Mouse (Mus musculus) liver, embryonic 14.5 days (tissue): ENCODE results near the gene 2310007B03Rik. TPM values are rescaled to one million over a fixed set of nuclear protein-coding genes. Genes with fewer than 3 reads are reported as not detected.

Experiments used
- ATAC-seq: fragments of 200-750 bp; cut with Nextera tagmentation; 2 replicates; pipeline ENCODE4 v1.8.0; 2017; ENCODE audit warnings: moderate number of reproducible peaks, mild to moderate bottlenecking, moderate library complexity; ENCODE audit not compliant: insufficient read depth
- DNase-seq, 3 experiments: peaks; one replicate each; pipeline ENCODE4 v3.0.0-alpha.2; 2012 to 2013; ENCODE audit warnings: low read depth in 3 of 3, low spot score in 3 of 3
- H3K27ac ChIP-seq: fragments of 300-500 bp; sonication (generic); 2 replicates; pipeline ENCODE4 v1.5.1; 2014; ENCODE audit warnings: moderate library complexity, mild to moderate bottlenecking, control low read depth, inconsistent platforms
- H3K27me3 ChIP-seq: fragments of 300-500 bp; sonication (generic); 2 replicates; pipeline ENCODE4 v1.6.1; 2014; ENCODE audit warnings: mild to moderate bottlenecking, low read length, moderate library complexity; ENCODE audit not compliant: control insufficient read depth, insufficient read depth
- H3K36me3 ChIP-seq: fragments of 300-500 bp; sonication (generic); replicated peaks from 2 replicates; pipeline ENCODE4 v1.6.1; 2014; ENCODE audit warnings: low read depth; ENCODE audit not compliant: control insufficient read depth, insufficient read depth
- H3K4me1 ChIP-seq, 2 experiments: fragments of 200-500 bp in 1 of 2; fragments of 300-500 bp in 1 of 2; sonication (generic) in 1 of 2; replicated peaks; 2 replicates each; pipeline ENCODE4 v1.6.1; 2012 to 2014; ENCODE audit warnings: antibody characterized with exemption in 1 of 2, inconsistent platforms in 1 of 2, low read length in 1 of 2; ENCODE audit not compliant: control insufficient read depth in 2 of 2, insufficient read depth in 2 of 2
- H3K4me2 ChIP-seq: fragments of 300-500 bp; sonication (generic); 2 replicates; pipeline ENCODE4 v1.6.1; 2014; ENCODE audit warnings: low read depth, mild to moderate bottlenecking, control low read depth, moderate library complexity
- H3K4me3 ChIP-seq, 2 experiments: fragments of 200-500 bp in 1 of 2; fragments of 300-500 bp in 1 of 2; sonication (generic) in 1 of 2; 2 replicates each; pipeline ENCODE4 v1.5.1; 2012 to 2014; ENCODE audit warnings: low read depth in 2 of 2, low read length in 2 of 2, mild to moderate bottlenecking in 2 of 2, control low read depth in 1 of 2, inconsistent platforms in 1 of 2, moderate library complexity in 1 of 2; ENCODE audit not compliant: insufficient read depth in 1 of 2
- H3K9ac ChIP-seq: fragments of 300-500 bp; sonication (generic); replicated peaks from 2 replicates; pipeline ENCODE4 v1.6.1; 2014; ENCODE audit warnings: mild to moderate bottlenecking, control low read depth, moderate library complexity
- H3K9me3 ChIP-seq: fragments of 300-500 bp; sonication (generic); 2 replicates; pipeline ENCODE4 v1.6.1; 2016; ENCODE audit warnings: low read length, mixed read lengths; ENCODE audit not compliant: control insufficient read depth
- CTCF ChIP-seq: IDR thresholded peaks from 2 replicates; pipeline ENCODE4 v1.5.1; 2016; ENCODE audit warnings: antibody characterized with exemption, low read depth, control low read depth
- EP300 ChIP-seq: IDR thresholded peaks from 2 replicates; pipeline ENCODE4 v1.6.1; 2016; ENCODE audit warnings: antibody characterized with exemption, low read depth
- WGBS: fragments of 180-500 bp; shearing (Covaris S2); extraction: QIAGEN DNeasy Blood & Tissue Kit; methylation state at CpG from one replicate; pipeline ENCODE4 v1.1.7; 2014; ENCODE audit not compliant: insufficient replicate concordance; 5-methylcytosine and 5-hydroxymethylcytosine counted together
- polyA plus RNA-seq, 2 experiments: library from polyadenylated mRNA; depleted of rRNA in 1 of 2; stranded (reverse) in 1 of 2; unstranded in 1 of 2; fragments of >200 nt; fragmentation: Nextera tagmentation in 1 of 2; extraction: Ambion mirVana in 1 of 2; gene quantifications; 2 replicates each; pipeline versions ENCODE4 v1.2.1 to v1.2.3; 2012 to 2014

The 2310007B03Rik gene
- polyA plus RNA-seq, 2 experiments: 0.07 to 0.09 TPM

GRCm38 (mm10) chr1:93118816-93119215 lies 41.9 kb downstream of the 2310007B03Rik start:
- H3K4me3 ChIP-seq: no peak overlapping the region
- no peak for TF ChIP-seq EP300
- no peak for TF ChIP-seq CTCF
- H3K36me3 ChIP-seq: no peaks in the 10 kb centered on the region
- no peaks in the 10 kb centered on the region for H3K9me3 ChIP-seq
- WGBS: 29% methylated on average over 4 of the region's 4 CpGs
- ATAC-seq: no peak
- DNase-seq: no peak
- no peak overlapping the region for H3K9ac ChIP-seq
- H3K4me2 ChIP-seq: no peak overlapping the region
- H3K27ac ChIP-seq: no peak overlapping the region
- H3K4me1 ChIP-seq: peaks cover 0 to 3% of the 10 kb centered on the region in 2 experiments; a peak in 1 of 4 replicates
- H3K27me3 ChIP-seq: no peaks in the 10 kb centered on the region

DNA sequence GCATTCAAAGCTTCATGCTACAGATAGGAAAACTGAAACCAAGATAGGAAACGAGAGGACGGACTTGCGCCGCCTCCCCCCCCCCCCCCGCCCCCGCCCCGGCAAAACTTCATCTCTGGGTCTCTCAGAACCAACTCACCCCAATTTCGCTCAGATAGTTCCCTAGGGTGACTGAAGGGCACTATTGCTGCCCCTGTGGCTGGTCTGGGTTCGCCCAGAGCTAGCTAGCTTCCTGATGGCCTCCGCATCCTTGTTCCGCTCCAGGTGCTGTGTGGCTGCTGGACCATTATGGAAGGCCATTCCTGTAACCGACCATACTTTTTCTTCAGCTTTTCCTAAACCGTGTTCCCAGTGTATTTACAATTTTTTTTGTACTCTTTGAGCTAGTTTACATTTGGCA lies 45.3 kb downstream of the 2310007B03Rik start:
- peak overlapping the region; percentile 11; the same call in 1 of the 2 replicates for H3K4me2 ChIP-seq
- ATAC-seq: no peak
- H3K27me3 ChIP-seq: no peaks in the 10 kb centered on the region
- no peaks in the 10 kb centered on the region for H3K9me3 ChIP-seq
- WGBS: 38% methylated on average over 9 of the region's 13 CpGs
- no peak overlapping the region for H3K4me3 ChIP-seq
- no peak overlapping the region for H3K9ac ChIP-seq
- H3K27ac ChIP-seq: no peak overlapping the region
- H3K36me3 ChIP-seq: no peaks in the 10 kb centered on the region
- no peaks in the 10 kb centered on the region for H3K4me1 ChIP-seq
- no peak for DNase-seq
- no peak for TF ChIP-seq EP300
- no peak for TF ChIP-seq CTCF

DNA sequence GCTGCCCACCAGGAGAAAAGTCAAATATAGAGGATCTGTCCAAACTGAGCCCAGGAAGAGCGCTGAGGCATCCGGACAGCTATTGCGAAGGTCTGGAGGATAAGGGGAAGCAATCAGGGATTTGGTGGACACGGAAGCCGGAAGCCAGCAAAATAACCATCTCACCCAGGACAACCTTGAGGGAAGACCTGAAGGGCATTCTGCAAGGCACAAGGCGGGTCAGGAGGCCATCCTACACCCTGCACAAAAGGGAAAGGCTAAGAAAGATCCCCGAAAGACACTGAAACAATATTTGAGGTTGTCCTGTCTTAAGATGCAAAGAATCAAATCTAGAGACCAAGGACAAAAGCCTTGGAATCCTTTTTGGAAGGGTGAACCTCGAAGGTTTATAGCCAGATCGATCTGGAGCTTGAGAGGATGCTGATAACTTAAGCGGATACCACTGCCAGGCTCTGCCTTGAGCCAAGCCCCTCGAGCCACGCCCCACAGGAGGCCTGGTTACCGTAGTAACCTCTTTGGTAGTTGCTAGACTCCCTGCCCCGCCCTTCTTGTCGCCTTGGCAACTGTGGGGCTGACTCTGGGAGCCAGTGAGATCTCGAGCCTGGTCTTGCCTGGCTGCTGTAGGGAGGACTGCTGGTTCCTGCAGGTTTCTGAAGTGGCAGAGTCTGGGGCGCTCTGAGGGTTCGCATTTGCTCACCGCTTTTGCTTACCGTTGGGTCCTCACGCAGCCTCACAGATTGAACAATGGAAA lies 45.9 kb downstream of the 2310007B03Rik start:
- ATAC-seq: no peak
- no peaks in the 10 kb centered on the region for H3K27me3 ChIP-seq
- H3K4me3 ChIP-seq: no peak overlapping the region
- H3K27ac ChIP-seq: no peak overlapping the region
- H3K4me2 ChIP-seq: peak overlapping the region; percentile 11; the same call in 1 of the 2 replicates
- no peaks in the 10 kb centered on the region for H3K36me3 ChIP-seq
- H3K9me3 ChIP-seq: no peaks in the 10 kb centered on the region
- WGBS: 23% methylated on average over 21 of the region's 21 CpGs
- peak in 1 of 3 experiments; percentile 20 for DNase-seq
- no peak for TF ChIP-seq CTCF
- no peak for TF ChIP-seq EP300
- H3K4me1 ChIP-seq: no peaks in the 10 kb centered on the region
- H3K9ac ChIP-seq: no peak overlapping the region

DNA sequence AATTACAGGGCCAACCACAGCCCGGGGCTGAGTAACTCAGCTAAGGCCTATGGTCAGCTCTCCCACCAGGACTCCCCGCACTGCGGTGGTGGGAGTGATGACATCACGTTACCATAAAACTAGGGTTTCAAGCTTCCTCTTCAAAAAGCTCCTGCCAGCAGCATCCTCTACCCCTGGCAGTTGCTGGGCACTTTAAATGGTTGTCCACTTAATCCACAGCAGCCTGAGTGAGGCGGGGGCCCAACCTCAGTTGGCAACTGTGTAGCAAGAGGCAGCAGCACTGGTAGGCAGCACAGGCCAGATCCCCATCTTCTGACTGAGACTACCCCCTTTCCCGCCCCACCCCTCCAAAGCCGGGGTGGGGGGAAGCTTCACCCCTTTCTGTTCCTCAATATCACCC lies 58.0 kb downstream of the 2310007B03Rik start:
- ATAC-seq (no peak), DNase-seq (no peak)
- Histone ChIP-seq H3K9ac (no peak overlapping the region), H3K4me3 (no peak overlapping the region), H3K27me3 (peaks cover 44% of the 10 kb centered on the region), H3K36me3 (no peaks in the 10 kb centered on the region), H3K27ac (no peak overlapping the region), H3K4me2 (no peak overlapping the region), H3K4me1 (no peaks in the 10 kb centered on the region), H3K9me3 (no peaks in the 10 kb centered on the region)
- WGBS: 49% methylated on average over 7 of the region's 7 CpGs
- no peak for TF ChIP-seq EP300
- no peak for TF ChIP-seq CTCF

DNA sequence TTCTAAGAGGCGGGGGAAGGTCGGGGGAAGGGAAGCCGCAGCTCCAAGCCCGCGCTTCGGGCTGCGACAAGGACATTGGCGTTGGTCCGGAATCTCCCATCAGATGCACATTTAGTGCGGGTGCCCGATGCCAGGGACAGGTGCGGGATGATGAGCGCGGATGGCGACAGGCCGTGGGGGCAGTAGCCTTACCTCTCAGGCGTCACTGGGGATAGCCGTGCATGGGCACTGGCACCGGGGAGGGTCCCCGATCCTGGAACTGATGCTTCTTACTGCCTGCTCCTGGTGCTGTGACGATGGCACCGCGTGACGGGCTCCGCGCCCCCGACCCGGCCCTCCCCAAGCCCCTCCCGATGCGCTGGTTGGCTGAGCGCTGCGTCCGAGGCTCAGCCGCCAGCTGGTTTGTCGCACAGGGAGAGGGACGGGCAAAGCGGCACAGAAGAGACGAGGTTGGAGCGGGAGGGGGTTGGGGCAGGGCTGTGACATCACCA lies 59.1 kb downstream of the 2310007B03Rik start, which contains the start of gene Kif1a:
Gene Kif1a (minus strand): TSS at position 381 of the 491 bp plus-strand sequence.
- ATAC-seq (no peak), DNase-seq (no peak)
- no peak within 1 kb of the TSS for H3K27ac ChIP-seq
- peaks cover 44% of the 10 kb centered on the region for H3K27me3 ChIP-seq
- no peak within 1 kb of the TSS for H3K9ac ChIP-seq
- peak within 1 kb of the TSS; percentile 37 for H3K4me2 ChIP-seq
- no peaks in the 10 kb centered on the region for H3K36me3 ChIP-seq
- H3K4me1 ChIP-seq: no peaks in the 10 kb centered on the region
- WGBS: 3% methylated on average over 39 of the region's 39 CpGs
- TF ChIP-seq CTCF: no peak
- no peak for TF ChIP-seq EP300
- peak within 1 kb of the TSS in 1 of 2 experiments; percentile 29; a peak in 2 of 4 replicates for H3K4me3 ChIP-seq
- no peaks in the 10 kb centered on the region for H3K9me3 ChIP-seq

Other genes with a start within 250 kb of the 2310007B03Rik start
- 7.4 and 8.8 TPM in 2 replicates for gene Capn10, start 226.6 kb downstream of the 2310007B03Rik start, polyA plus RNA-seq (2012; rRNA removed)
- gene Capn10, start 226.6 kb downstream of the 2310007B03Rik start, polyA plus RNA-seq (2014; fragmentation: Nextera tagmentation; extraction: Ambion mirVana): 8.1 and 9.1 TPM in 2 replicates
- 0.40 and 0.48 TPM in 2 replicates for gene Gpr35, start 210.1 kb downstream of the 2310007B03Rik start, polyA plus RNA-seq (2012; rRNA removed)
- gene Gpr35, start 210.1 kb downstream of the 2310007B03Rik start, polyA plus RNA-seq (2014; fragmentation: Nextera tagmentation; extraction: Ambion mirVana): 0.57 and 0.76 TPM in 2 replicates
- gene Aqp12, start 154.6 kb downstream of the 2310007B03Rik start, polyA plus RNA-seq (2012; rRNA removed): not detected in 2 replicates
- gene Aqp12, start 154.6 kb downstream of the 2310007B03Rik start, polyA plus RNA-seq (2014; fragmentation: Nextera tagmentation; extraction: Ambion mirVana): not detected in 2 replicates
- gene Kif1a, start 59.0 kb downstream of the 2310007B03Rik start, polyA plus RNA-seq (2012; rRNA removed): 0.07 and 0.16 TPM in 2 replicates
- gene Kif1a, start 59.0 kb downstream of the 2310007B03Rik start, polyA plus RNA-seq (2014; fragmentation: Nextera tagmentation; extraction: Ambion mirVana): 0.10 and 0.27 TPM in 2 replicates
- 2.5 and 3.0 TPM in 2 replicates for gene Agxt, start 25.7 kb downstream of the 2310007B03Rik start, polyA plus RNA-seq (2012; rRNA removed)
- 8.4 and 9.4 TPM in 2 replicates for gene Agxt, start 25.7 kb downstream of the 2310007B03Rik start, polyA plus RNA-seq (2014; fragmentation: Nextera tagmentation; extraction: Ambion mirVana)
- 0.01 and 0.02 TPM in 2 replicates for gene Crocc2, start 7.8 kb upstream of the 2310007B03Rik start, polyA plus RNA-seq (2012; rRNA removed)
- not detected in 2 replicates for gene Crocc2, start 7.8 kb upstream of the 2310007B03Rik start, polyA plus RNA-seq (2014; fragmentation: Nextera tagmentation; extraction: Ambion mirVana)
- 0.16 and 0.25 TPM in 2 replicates for gene Sned1, start 74.9 kb upstream of the 2310007B03Rik start, polyA plus RNA-seq (2012; rRNA removed)
- 0.06 and 0.25 TPM in 2 replicates for gene Sned1, start 74.9 kb upstream of the 2310007B03Rik start, polyA plus RNA-seq (2014; fragmentation: Nextera tagmentation; extraction: Ambion mirVana)
- gene Mterf4, start 145.0 kb upstream of the 2310007B03Rik start, polyA plus RNA-seq (2012; rRNA removed): 6.4 and 7.6 TPM in 2 replicates
- gene Mterf4, start 145.0 kb upstream of the 2310007B03Rik start, polyA plus RNA-seq (2014; fragmentation: Nextera tagmentation; extraction: Ambion mirVana): 7.7 and 8.0 TPM in 2 replicates
- 3.1 and 6.9 TPM in 2 replicates for gene Ppp1r7, start 181.9 kb upstream of the 2310007B03Rik start, polyA plus RNA-seq (2012; rRNA removed)
- gene Ppp1r7, start 181.9 kb upstream of the 2310007B03Rik start, polyA plus RNA-seq (2014; fragmentation: Nextera tagmentation; extraction: Ambion mirVana): 33.2 and 33.8 TPM in 2 replicates
- 5.1 and 6.3 TPM in 2 replicates for gene Pask, start 182.5 kb upstream of the 2310007B03Rik start, polyA plus RNA-seq (2012; rRNA removed)
- 5.4 and 6.1 TPM in 2 replicates for gene Pask, start 182.5 kb upstream of the 2310007B03Rik start, polyA plus RNA-seq (2014; fragmentation: Nextera tagmentation; extraction: Ambion mirVana)
- gene Ano7, start 213.0 kb upstream of the 2310007B03Rik start, polyA plus RNA-seq (2012; rRNA removed): 0.11 and 0.13 TPM in 2 replicates
- 0.14 TPM in 1 of 2 replicates, not detected in the other for gene Ano7, start 213.0 kb upstream of the 2310007B03Rik start, polyA plus RNA-seq (2014; fragmentation: Nextera tagmentation; extraction: Ambion mirVana)